Mouse (Mus musculus) cerebellum, adult 2 months (tissue): Measurements from ENCODE around the gene Atp13a5.

Experiments
- CTCF ChIP-seq: fragments of 200-500 bp; IDR thresholded peaks from 2 replicates; pipeline ENCODE4 v1.5.1; 2011; ENCODE audit warnings: low read depth, mild to moderate bottlenecking, control low read depth, low read length, moderate library complexity, borderline replicate concordance; ENCODE audit not compliant: insufficient read depth
- POLR2A ChIP-seq: fragments of 200-500 bp; IDR thresholded peaks from 2 replicates; pipeline ENCODE4 v1.6.1; 2011; ENCODE audit warnings: low read length, control low read depth, borderline replicate concordance; ENCODE audit not compliant: insufficient read depth

- TF ChIP-seq CTCF (no peak), POLR2A (no peak)
Measured at GRCm38 (mm10) chr16:29297555-29298021, 80.9 kb downstream of the Atp13a5 start.
